Mouse (Mus musculus) embryonic facial prominence, embryonic 12.5 days (tissue): ENCODE measurements around the gene Hnmt. TPM values are rescaled to one million over a fixed set of nuclear protein-coding genes. Genes with fewer than 3 reads are reported as not detected.
"Not testable (repeated sequence)": the region's sequence is repeated elsewhere in the genome, so short reads cannot be mapped to it uniquely, and the experiment has no call there.

Experiments
- ATAC-seq: fragments of 200-750 bp; cut with Nextera tagmentation; 2 replicates; pipeline ENCODE4 v1.8.0; 2017; ENCODE audit not compliant: insufficient number of reproducible peaks, insufficient read depth, low FRiP score, low TSS enrichment
- H3K27ac ChIP-seq: fragments of 300-500 bp; sonication (generic); 2 replicates; pipeline ENCODE4 v1.5.1; 2016; ENCODE audit warnings: mild to moderate bottlenecking
- H3K27me3 ChIP-seq: fragments of 300-500 bp; sonication (generic); 2 replicates; pipeline ENCODE4 v1.6.1; 2016; ENCODE audit warnings: mild to moderate bottlenecking, moderate library complexity
- H3K36me3 ChIP-seq: fragments of 300-500 bp; sonication (generic); 2 replicates; pipeline ENCODE4 v1.6.1; 2016; ENCODE audit warnings: mild to moderate bottlenecking
- H3K4me1 ChIP-seq: fragments of 300-500 bp; sonication (generic); 2 replicates; pipeline ENCODE4 v1.6.1; 2016
- H3K4me2 ChIP-seq: fragments of 300-500 bp; sonication (generic); replicated peaks from 2 replicates; pipeline ENCODE4 v1.6.1; 2016; ENCODE audit warnings: mild to moderate bottlenecking, moderate library complexity
- H3K4me3 ChIP-seq: fragments of 300-500 bp; sonication (generic); 2 replicates; pipeline ENCODE4 v1.5.1; 2016; ENCODE audit warnings: mild to moderate bottlenecking
- H3K9ac ChIP-seq: fragments of 300-500 bp; sonication (generic); 2 replicates; pipeline ENCODE4 v1.6.1; 2016; ENCODE audit warnings: mild to moderate bottlenecking, moderate library complexity
- H3K9me3 ChIP-seq: fragments of 300-500 bp; sonication (generic); 2 replicates; pipeline ENCODE4 v1.6.1; 2016; ENCODE audit warnings: mild to moderate bottlenecking, moderate library complexity
- WGBS: fragments of 180-500 bp; shearing (Covaris S2); methylation state at CpG from one replicate; pipeline ENCODE4 v1.1.7; 2016; 5-methylcytosine and 5-hydroxymethylcytosine counted together
- polyA plus RNA-seq: library from polyadenylated mRNA; unstranded; fragments of >200 nt; fragmentation: Nextera tagmentation; extraction: Ambion mirVana; gene quantifications from 2 replicates; pipeline ENCODE4 v1.2.1, GENCODE M21; 2016

Gene Hnmt
- 1.3 and 1.8 TPM in 2 replicates for polyA plus RNA-seq

- H3K4me3 ChIP-seq, result peak within 1 kb of the TSS; percentile 22
Observed at GRCm38 (mm10) chr2:24049344-24049990, at the start of gene Hnmt. TSS of gene Hnmt (minus strand) at chr2:24049394.

GRCm38 (mm10) chr2:24096495-24096894 lies 47.3 kb upstream of the Hnmt start, which contains the start of gene Tbpl2:
TSS of gene Tbpl2 (minus strand) at chr2:24096595.
- ATAC-seq, result no peak
- whole genome bisulfite sequencing, result 71% methylated on average over 4 of the region's 4 CpGs
- Histone ChIP-seq H3K9ac (no peak within 1 kb of the TSS), H3K4me1 (no peaks in the 10 kb centered on the region), H3K4me2 (no peak within 1 kb of the TSS), H3K36me3 (no peaks in the 10 kb centered on the region), H3K4me3 (no peak within 1 kb of the TSS), H3K9me3 (no peaks in the 10 kb centered on the region), H3K27ac (no peak within 1 kb of the TSS), H3K27me3 (no peaks in the 10 kb centered on the region)

More at GRCm38 (mm10) chr2:24049344-24049990, at the start of gene Hnmt:
- H3K9me3 ChIP-seq, result no peaks in the 10 kb centered on the region
- H3K36me3 ChIP-seq, result no peaks in the 10 kb centered on the region
- no peaks in the 10 kb centered on the region for H3K4me1 ChIP-seq
- H3K4me2 ChIP-seq, result peak within 1 kb of the TSS; percentile 49
- ATAC-seq, result no peak
- H3K9ac ChIP-seq, result peak within 1 kb of the TSS; percentile 21; the same call in 1 of the 2 replicates
- no peak within 1 kb of the TSS for H3K27ac ChIP-seq
- 37% methylated on average over 7 of the region's 7 CpGs for WGBS
- no peaks in the 10 kb centered on the region for H3K27me3 ChIP-seq

- no peak for ATAC-seq
- WGBS, result 83% methylated on average over 1 of the region's 1 CpGs
- H3K4me1 ChIP-seq, result no peaks in the 10 kb centered on the region
- H3K9me3 ChIP-seq, result no peaks in the 10 kb centered on the region
- H3K27me3 ChIP-seq, result no peaks in the 10 kb centered on the region
- H3K9ac ChIP-seq, result no peak overlapping the region
- no peak overlapping the region for H3K4me2 ChIP-seq
- H3K36me3 ChIP-seq, result no peaks in the 10 kb centered on the region
- no peak overlapping the region for H3K4me3 ChIP-seq
- H3K27ac ChIP-seq, result no peak overlapping the region
Observed at GRCm38 (mm10) chr2:24090921-24091320, 41.7 kb upstream of the Hnmt start.

DNA sequence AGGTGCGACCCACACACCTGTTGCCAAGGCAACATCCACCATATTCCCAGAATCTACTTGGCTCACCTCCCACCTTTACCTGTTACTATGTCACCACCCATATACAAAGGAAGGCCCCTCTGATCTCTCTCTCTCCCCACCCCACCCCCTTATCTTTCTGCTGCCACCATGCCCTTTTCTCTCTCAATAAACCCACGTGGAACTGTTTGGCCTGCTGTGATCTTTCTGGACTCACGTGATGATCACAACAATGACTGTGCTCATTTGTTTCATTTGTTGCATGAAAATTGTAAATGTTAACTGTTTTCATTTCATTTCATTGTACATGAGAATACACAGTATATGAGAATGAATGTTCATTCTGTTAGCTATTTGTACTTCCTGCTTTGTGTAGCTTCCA lies 1.3 kb upstream of the Hnmt start:
- no peaks in the 10 kb centered on the region for H3K36me3 ChIP-seq
- H3K4me2 ChIP-seq, result no peak overlapping the region
- H3K9me3 ChIP-seq, result no peaks in the 10 kb centered on the region
- no peaks in the 10 kb centered on the region for H3K4me1 ChIP-seq
- 85% methylated on average over 3 of the region's 3 CpGs for WGBS
- no peak overlapping the region for H3K9ac ChIP-seq
- no peak overlapping the region for H3K4me3 ChIP-seq
- no peaks in the 10 kb centered on the region for H3K27me3 ChIP-seq
- ATAC-seq, result no peak
- H3K27ac ChIP-seq, result no peak overlapping the region

DNA sequence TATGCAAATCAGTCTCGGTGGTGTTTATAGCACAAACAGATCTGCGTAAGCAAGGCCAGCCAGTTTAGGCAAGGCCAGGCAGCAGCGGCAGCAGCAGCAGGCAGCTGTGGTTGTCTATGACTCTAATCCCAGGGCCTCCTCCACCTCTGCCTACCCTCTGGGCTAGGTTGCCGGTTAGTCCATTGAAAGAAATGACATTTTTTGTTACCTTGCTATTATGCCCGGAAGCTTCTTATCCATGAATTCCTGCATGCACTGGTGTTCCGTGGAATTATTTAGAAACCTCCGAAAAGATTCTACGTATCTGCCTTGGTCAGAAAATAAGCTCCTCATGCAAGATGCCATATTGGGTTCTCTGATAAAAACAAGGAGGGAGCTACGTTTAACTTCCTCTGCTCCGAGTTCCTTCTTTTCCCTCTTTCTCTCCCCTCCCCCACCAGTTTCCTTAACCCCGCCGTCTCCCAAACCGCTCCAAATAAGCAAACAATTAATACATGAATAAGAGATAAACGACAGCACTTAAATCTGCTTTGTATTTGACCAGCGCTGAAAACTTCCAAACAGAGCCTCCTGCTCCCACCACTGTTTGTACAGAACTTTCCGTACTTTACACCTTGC lies 605 bp downstream of the Hnmt start:
- WGBS, result 9% methylated on average over 16 of the region's 16 CpGs
- peak overlapping the region; percentile 22 for H3K4me3 ChIP-seq
- ATAC-seq, result no peak

DNA sequence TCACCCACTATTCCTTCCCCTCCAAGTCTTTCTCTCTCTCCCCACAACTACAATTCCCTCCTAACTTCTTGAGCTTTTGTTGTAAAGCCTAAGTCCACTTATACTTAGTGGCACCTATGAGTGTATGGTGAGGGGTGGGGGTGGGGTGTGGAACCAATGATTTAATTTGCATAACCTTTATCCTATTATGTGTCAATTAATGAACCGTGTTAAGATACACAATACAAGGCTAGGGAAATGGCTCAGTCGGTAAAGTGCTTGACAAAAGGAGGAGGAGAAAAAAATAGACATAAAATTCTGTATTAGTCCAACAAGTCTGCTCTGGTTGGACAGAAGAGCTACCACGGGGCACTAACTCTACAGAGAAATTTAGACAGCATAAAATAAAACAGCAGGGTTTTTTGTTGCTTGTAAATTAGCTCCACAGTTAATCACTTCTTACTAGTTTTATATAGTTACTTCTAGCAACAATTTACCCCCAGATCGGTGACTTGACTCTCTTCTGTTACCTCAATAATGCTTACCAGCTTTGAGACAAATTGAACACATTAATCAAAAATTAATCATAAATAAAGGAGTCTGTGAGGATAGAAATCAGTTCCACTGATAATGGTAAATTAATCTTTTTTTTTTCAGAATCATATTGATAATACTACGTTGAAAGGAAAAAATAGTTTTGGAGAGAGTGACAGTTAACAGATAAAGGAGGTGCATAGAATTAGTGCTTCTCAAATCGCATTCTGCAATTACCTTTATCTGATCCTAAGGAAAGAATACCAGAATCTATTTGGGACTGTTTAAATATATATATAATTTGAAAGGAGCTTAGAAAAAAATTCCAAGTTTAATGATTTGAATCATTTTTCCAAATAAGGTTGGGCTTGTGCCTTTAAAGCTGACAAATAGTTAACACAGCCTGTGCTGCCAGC lies 1.4 kb downstream of the Hnmt start:
- peak overlapping the region; percentile 22 for H3K4me3 ChIP-seq
- WGBS, result 57% methylated on average over 6 of the region's 6 CpGs
- no peaks in the 10 kb centered on the region for H3K4me1 ChIP-seq
- ATAC-seq, result no peak
- H3K36me3 ChIP-seq, result no peaks in the 10 kb centered on the region
- H3K27me3 ChIP-seq, result no peaks in the 10 kb centered on the region
- 0 out of 2 replicates have a peak overlapping the region, but pooled peaks have one; percentile 21 for H3K9ac ChIP-seq
- no peak overlapping the region for H3K27ac ChIP-seq
- H3K9me3 ChIP-seq, result no peaks in the 10 kb centered on the region
- peak overlapping the region; percentile 49 for H3K4me2 ChIP-seq

More for the DNA sequence above, 605 bp downstream of the Hnmt start:
- no peaks in the 10 kb centered on the region for H3K27me3 ChIP-seq
- H3K4me2 ChIP-seq, result peak overlapping the region; percentile 49
- H3K9ac ChIP-seq, result peak overlapping the region; percentile 21; the same call in 1 of the 2 replicates
- H3K27ac ChIP-seq, result no peak overlapping the region
- H3K4me1 ChIP-seq, result no peaks in the 10 kb centered on the region
- no peaks in the 10 kb centered on the region for H3K36me3 ChIP-seq
- no peaks in the 10 kb centered on the region for H3K9me3 ChIP-seq

GRCm38 (mm10) chr2:24042901-24043300 lies 6.3 kb downstream of the Hnmt start:
- H3K4me1 ChIP-seq, result no peaks in the 10 kb centered on the region
- no peak for ATAC-seq
- no peaks in the 10 kb centered on the region for H3K36me3 ChIP-seq
- no peak overlapping the region for H3K4me3 ChIP-seq
- 85% methylated on average over 1 of the region's 1 CpGs for WGBS
- H3K27ac ChIP-seq, result no peak overlapping the region
- no peak overlapping the region for H3K9ac ChIP-seq
- H3K9me3 ChIP-seq, result no peaks in the 10 kb centered on the region
- H3K27me3 ChIP-seq, result no peaks in the 10 kb centered on the region
- H3K4me2 ChIP-seq, result no peak overlapping the region

GRCm38 (mm10) chr2:24040531-24040930 lies 8.7 kb downstream of the Hnmt start:
- Histone ChIP-seq H3K9ac (no peak overlapping the region), H3K4me2 (no peak overlapping the region), H3K36me3 (no peaks in the 10 kb centered on the region), H3K4me3 (no peak overlapping the region), H3K27me3 (no peaks in the 10 kb centered on the region), H3K27ac (no peak overlapping the region), H3K4me1 (no peaks in the 10 kb centered on the region), H3K9me3 (no peaks in the 10 kb centered on the region)
- WGBS, result 85% methylated on average over 1 of the region's 1 CpGs
- no peak for ATAC-seq

DNA sequence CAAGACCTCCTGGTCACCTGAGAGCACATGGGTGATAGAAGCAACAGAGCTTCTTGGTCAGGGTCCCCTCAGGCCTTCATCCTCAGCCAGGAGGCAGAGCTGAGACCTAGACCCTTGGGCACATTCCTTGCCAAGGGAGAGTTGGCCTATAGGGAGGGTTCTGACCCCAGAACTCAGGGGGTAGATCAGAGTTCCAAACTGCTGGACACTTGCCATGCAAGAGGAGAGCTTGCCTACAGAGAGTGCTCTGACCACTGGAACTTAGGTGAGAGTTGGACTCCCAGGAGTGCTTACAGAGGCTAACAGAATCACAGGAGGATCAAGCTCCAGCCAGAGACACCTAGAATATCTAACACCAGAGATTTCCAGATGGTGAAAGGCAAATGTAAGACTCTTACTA lies 29.8 kb downstream of the Hnmt start:
- not testable (repeated sequence) for H3K27ac ChIP-seq, H3K4me3 ChIP-seq, H3K36me3 ChIP-seq, H3K9me3 ChIP-seq, ATAC-seq, H3K9ac ChIP-seq, H3K27me3 ChIP-seq, H3K4me1 ChIP-seq, H3K4me2 ChIP-seq

- no peaks in the 10 kb centered on the region for H3K36me3 ChIP-seq
- no peaks in the 10 kb centered on the region for H3K4me1 ChIP-seq
- 67% methylated on average over 1 of the region's 1 CpGs for WGBS
- no peak overlapping the region for H3K9ac ChIP-seq
- no peaks in the 10 kb centered on the region for H3K9me3 ChIP-seq
- H3K4me2 ChIP-seq, result no peak overlapping the region
- no peaks in the 10 kb centered on the region for H3K27me3 ChIP-seq
- ATAC-seq, result no peak
- no peak overlapping the region for H3K27ac ChIP-seq
- no peak overlapping the region for H3K4me3 ChIP-seq
Observed at GRCm38 (mm10) chr2:24018966-24019365, 30.2 kb downstream of the Hnmt start.

DNA sequence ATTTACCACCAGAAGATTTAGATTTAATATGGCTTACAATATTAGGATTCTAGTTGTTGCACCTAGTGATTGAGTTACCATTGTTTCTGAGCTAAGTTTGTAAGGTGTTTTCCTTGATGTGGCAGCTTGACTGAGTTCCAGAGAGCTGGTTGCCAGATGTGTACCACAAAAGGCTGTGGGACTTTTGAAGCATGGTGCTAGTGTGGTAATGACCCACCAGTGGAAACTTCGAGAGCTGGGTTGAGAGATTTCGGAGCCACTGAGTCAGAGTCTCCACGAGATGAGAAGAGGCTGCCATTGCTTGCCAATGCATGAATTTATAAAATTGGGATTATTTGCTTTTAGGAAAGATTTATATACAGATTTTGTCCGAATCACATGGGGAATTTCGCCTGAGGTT lies 34.2 kb downstream of the Hnmt start:
- no peaks in the 10 kb centered on the region for H3K9me3 ChIP-seq
- no peak overlapping the region for H3K4me3 ChIP-seq
- no peak overlapping the region for H3K4me2 ChIP-seq
- H3K9ac ChIP-seq, result no peak overlapping the region
- 82% methylated on average over 5 of the region's 5 CpGs for WGBS
- H3K27me3 ChIP-seq, result no peaks in the 10 kb centered on the region
- ATAC-seq, result no peak
- no peaks in the 10 kb centered on the region for H3K36me3 ChIP-seq
- no peaks in the 10 kb centered on the region for H3K4me1 ChIP-seq
- H3K27ac ChIP-seq, result no peak overlapping the region
